Mouse (Mus musculus): ENCODE measurements around the gene Trib3.
"Not testable (repeated sequence)": the region's sequence is repeated elsewhere in the genome, so short reads cannot be mapped to it uniquely, and the experiment has no call there.

Trib3 gene

DNA sequence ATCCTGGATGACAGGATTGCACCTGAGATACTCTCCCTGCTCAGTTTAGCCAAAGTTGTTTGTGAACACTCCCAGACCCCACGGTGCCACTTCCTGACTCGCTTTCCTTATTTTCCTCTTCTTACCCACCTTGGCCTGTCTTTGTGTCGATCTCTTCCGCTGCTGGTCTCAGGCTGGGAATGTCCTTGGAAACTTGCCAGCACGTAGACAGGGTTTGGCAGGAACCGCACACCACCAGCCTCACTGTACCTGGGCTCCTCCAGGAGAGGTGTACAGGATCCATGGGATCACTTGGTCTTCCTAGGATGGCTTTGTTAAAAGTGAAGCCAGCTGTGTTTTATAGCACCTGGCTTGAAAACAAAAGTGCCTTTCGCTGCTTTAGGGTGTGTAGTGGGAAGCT, 30.8 kb downstream of the Trib3 start:
- no peak for DNase-seq (ENCODE audit: low spot score in 2 of 2)

DNA sequence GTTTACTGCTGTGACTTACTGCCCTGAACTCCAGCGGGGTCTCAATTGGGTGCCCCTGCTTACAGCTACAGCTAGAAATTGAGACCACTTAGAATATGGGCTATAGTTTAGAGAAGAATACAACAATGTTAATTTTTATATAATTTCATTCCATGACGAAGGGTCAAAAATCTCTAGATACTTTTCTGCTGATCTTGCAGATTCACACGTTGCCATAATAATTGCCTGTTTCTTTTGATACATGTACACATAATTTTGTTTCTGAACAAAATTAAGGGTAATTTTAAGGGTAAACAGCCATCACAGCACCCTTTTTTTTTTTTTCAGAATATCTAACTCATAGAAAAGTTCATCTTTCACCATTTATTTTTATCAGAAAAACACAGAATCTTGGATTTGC, 36.6 kb downstream of the Trib3 start:
- DNase-seq (ENCODE audit: low spot score in 2 of 2) = no peak

DNA sequence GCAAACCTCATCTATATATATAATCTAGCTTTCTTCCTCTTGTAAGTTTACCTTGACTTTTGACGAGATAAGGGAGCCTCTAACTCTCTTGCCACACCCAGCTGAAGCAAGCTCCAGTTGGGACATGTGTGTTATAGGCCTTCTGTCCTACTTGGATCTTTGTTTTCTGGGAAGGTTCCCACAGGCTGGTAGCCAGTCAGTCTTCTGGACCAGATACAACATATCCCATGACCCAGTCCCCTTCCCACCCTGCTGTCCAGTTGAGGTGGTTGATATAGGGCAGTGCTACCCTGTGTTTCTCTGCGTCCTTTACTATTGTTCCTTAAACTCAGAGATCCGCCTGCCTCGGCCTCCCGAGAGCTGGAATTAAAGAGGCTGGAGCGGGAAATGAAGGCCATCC, 38.4 kb downstream of the Trib3 start:
- no peak for DNase-seq (ENCODE audit: low spot score in 2 of 2)

- DNase-seq (ENCODE audit: low spot score in 2 of 2) = no peak
Measured at GRCm38 (mm10) chr2:152303781-152304180, 40.1 kb downstream of the Trib3 start.

GRCm38 (mm10) chr2:152302862-152303261, 41.0 kb downstream of the Trib3 start:
- peak; percentile 37 to 50 for DNase-seq (ENCODE audit: low spot score in 2 of 2)

DNA sequence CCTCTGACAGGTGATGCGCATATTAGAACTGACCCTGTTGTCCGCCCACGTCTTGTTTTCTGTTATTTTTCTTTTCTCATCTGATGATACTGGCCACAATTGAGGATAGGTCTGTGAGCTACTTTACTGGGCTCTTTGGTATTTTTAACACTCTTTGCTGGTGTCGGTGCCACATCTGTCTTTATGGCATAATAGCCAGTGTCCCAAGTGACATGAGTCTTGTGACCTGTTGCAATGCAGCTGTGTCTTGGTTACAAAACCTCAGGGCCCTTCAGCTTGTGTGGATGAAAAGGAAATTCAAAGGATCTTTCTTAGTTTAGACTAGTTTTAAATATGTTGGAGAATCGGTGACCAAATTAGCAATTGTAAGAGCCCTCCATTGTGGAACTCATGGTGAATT, 49.3 kb downstream of the Trib3 start:
- DNase-seq (ENCODE audit: low spot score in 2 of 2) = no peak

- DNase-seq (ENCODE audit: low spot score in 2 of 2) = peak; percentile 90 to 92
Measured at GRCm38 (mm10) chr2:152293727-152294475, 49.9 kb downstream of the Trib3 start, which contains the start of gene Tbc1d20. Gene Tbc1d20, plus strand, starts transcription at chr2:152293828.

GRCm38 (mm10) chr2:152293179-152293726, 50.6 kb downstream of the Trib3 start:
- no peak for DNase-seq (ENCODE audit: low spot score in 2 of 2)

DNA sequence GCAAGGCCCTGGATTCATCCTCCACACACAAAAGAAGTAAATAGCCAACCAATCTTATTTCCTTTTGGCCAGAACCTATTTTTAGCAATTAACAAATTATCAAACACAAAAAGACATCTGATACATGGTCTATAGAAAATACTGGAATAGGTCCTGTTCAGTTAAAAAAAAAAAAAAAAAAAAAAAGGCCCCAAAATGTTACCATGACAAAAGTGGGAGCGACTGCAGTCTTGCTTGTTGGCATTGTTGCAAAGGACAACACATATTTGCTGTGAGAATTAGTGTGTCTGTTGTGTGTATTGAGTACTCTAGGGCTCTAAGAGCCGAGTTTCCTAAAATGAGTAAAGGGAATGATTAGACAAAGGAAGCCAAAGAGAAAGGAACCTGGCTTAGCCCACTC, 51.4 kb downstream of the Trib3 start:
- no peak for DNase-seq (ENCODE audit: low spot score in 2 of 2)

DNA sequence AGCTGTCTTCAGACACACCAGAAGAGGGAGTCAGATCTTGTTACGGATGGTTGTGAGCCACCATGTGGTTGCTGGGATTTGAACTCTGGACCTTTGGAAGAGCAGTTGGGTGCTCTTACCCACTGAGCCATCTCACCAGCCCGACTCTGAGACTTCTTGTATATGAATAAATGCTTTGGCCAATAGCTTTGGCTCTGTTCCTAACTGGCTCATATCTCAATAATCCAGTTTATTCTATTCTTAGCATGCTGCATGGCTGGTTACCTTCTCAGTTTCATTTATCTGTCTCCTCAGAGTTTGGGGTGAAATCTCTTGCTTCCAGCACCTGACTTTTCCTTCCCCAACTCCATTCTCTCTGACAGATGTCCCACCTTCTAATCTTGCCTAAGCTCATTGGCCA, 54.2 kb downstream of the Trib3 start:
- DNase-seq (ENCODE audit: low spot score in 2 of 2) = not testable (repeated sequence)

DNA sequence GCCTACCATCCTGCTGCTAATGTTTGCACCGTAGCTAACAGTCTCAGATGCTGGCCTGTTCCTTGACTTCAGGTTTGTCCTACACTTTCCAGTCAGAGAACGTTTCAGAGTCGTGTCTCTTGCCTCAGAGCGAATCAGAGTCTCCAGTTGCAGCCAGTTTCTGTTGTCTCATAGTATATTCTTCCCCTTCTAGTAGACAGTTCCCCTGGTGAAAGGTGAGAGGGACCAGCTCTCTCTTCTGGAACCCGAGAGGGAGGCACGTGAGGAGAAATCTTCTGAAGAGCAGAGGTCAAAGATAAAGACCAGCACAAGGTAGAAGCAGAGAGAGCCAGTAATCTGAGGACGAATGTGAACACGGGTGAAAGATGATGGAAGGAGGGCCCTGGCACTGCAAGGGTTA, 55.8 kb downstream of the Trib3 start:
- DNase-seq (ENCODE audit: low spot score in 2 of 2) = no peak

DNA sequence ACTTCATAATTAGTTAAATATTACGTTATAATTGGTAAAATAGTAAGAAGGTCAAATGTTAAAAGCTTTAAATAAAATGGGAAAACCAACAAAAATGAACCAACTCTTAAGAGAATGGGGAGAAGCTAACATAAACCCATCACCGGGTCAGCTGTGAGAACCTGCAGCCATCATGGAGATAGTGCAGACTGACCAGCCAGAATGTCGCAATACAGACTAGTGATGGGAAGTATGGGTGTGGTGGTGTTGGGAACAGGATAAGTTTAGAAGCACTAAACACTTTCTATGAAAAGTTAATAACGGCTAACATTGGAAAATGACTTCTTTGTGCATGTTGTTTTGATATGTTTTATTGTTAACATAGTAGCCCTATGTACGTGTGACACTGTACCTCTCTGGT, 56.3 kb downstream of the Trib3 start:
- DNase-seq (ENCODE audit: low spot score in 2 of 2) = no peak

Data from frontal cortex, postnatal 36 days (tissue).